ENCODE assay signal across 20 mouse cellular contexts in the genomic region with DNA sequence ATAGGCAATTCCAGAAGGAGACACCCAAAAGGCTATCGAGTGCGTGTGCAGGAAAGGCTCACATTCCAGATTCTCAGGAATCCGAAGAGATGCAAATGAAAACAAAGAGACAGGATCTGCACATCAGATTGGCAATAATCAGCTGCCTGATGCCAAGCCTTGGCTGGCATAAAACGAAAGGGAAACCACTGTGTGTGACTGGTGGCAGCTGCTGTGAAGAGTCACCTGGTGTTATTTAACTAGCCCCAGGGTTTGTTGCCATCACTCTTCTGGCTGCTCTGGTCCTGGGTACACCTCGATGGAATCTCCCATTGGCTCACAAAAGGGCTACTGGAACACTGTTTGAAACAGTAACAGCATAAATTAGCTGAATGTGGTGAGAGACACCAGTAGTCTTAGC. TPM values are rescaled to one million over a fixed set of nuclear protein-coding genes. Genes with fewer than 3 reads are reported as not detected.
DNase-seq lines count a peak whose midpoint lies in the region; ATAC-seq lines count a peak whose summit lies in the region.
"Had no signal": no experiment of that assay in that cellular context is flagged by ENCODE, and none has a peak within 500 bp of the region (broad histone marks: within the 10 kb centered on the region; RNA-seq: fewer than 3 reads in every experiment).

No protein-coding gene starts in this region.

- no peak overlapping the region for H3K9ac ChIP-seq in liver, embryonic 15.5 days
- H3K9ac ChIP-seq: embryonic facial prominence, embryonic 12.5 days; heart, embryonic 12.5 days; hindbrain, embryonic 13.5 days; stomach, embryonic 15.5 days had no signal

- WGBS in liver, embryonic 15.5 days (ENCODE audit: insufficient replicate concordance), result 32% methylated on average over 5 of the region's 5 CpGs

- peak; percentile 53 for ATAC-seq in CD4-positive, CD25-positive, alpha-beta regulatory T cell, adult 4 months
- peak; percentile 35 for ATAC-seq in liver, embryonic 15.5 days (ENCODE audit: insufficient read depth)
- ATAC-seq: midbrain, embryonic 16.5 days had no signal

- H3K27me3 ChIP-seq in erythroblast, embryonic 14.5 days (ENCODE audit: control insufficient read depth), result no peaks in the 10 kb centered on the region; the same call in 1 of the 2 replicates
- no peaks in the 10 kb centered on the region; the same call in 1 of the 2 replicates for H3K27me3 ChIP-seq in liver, embryonic 15.5 days
- H3K27me3 ChIP-seq: embryonic facial prominence, embryonic 12.5 days; hindbrain, embryonic 13.5 days; stomach, embryonic 15.5 days had no signal

- H3K4me1 ChIP-seq in erythroblast, embryonic 14.5 days (ENCODE audit: control insufficient read depth), result peaks cover 81% of the 10 kb centered on the region
- peaks cover 54% of the 10 kb centered on the region for H3K4me1 ChIP-seq in liver, embryonic 15.5 days (replicated peaks)
- H3K4me1 ChIP-seq: embryonic facial prominence, embryonic 12.5 days; heart, embryonic 12.5 days; hindbrain, embryonic 13.5 days; stomach, embryonic 15.5 days had no signal

- H3K4me3 ChIP-seq in erythroblast, embryonic 14.5 days (replicated peaks), result peak overlapping the region; percentile 38
- no peak overlapping the region for H3K4me3 ChIP-seq in liver, embryonic 15.5 days (replicated peaks)
- H3K4me3 ChIP-seq: embryonic facial prominence, embryonic 12.5 days; gastrocnemius, adult 2 months; heart, embryonic 12.5 days; hindbrain, embryonic 13.5 days; stomach, embryonic 15.5 days had no signal

- no peaks in the 10 kb centered on the region; the same call in 1 of the 2 replicates for H3K36me3 ChIP-seq in erythroblast, embryonic 14.5 days (ENCODE audit: control insufficient read depth)
- no peaks in the 10 kb centered on the region for H3K36me3 ChIP-seq in liver, embryonic 15.5 days (replicated peaks)
- H3K36me3 ChIP-seq: embryonic facial prominence, embryonic 12.5 days; heart, embryonic 12.5 days; hindbrain, embryonic 13.5 days; stomach, embryonic 15.5 days had no signal

- no peaks in the 10 kb centered on the region for H3K9me3 ChIP-seq in erythroblast, embryonic 14.5 days (ENCODE audit: control insufficient read depth, low read length)
- H3K9me3 ChIP-seq in liver, embryonic 15.5 days (replicated peaks), result no peaks in the 10 kb centered on the region
- H3K9me3 ChIP-seq: embryonic facial prominence, embryonic 12.5 days; heart, embryonic 12.5 days; hindbrain, embryonic 13.5 days; stomach, embryonic 15.5 days had no signal

- peak; percentile 24 for DNase-seq in 416B (ENCODE audit: low read depth)
- DNase-seq in heart, adult 18-20 months, result no peak
- DNase-seq in gastrocnemius, adult 18-20 months (ENCODE audit: low spot score), result no peak
- no peak for DNase-seq in right cerebral cortex, adult 2 months (ENCODE audit: low spot score in 2 of 2)
- DNase-seq: cerebellum, adult 9-10 months; gastrocnemius, adult 2 months; heart, postnatal 14 days; kidney, adult 8-10 months; kidney, postnatal 4 days; layer of hippocampus, adult 9-11 months; lung, adult 2 months; right cerebral cortex, postnatal 25 days had no signal

- H3K27ac ChIP-seq in liver, embryonic 15.5 days (replicated peaks), result peak overlapping the region; percentile 86
- H3K27ac ChIP-seq: embryonic facial prominence, embryonic 12.5 days; gastrocnemius, adult 2 months; hindbrain, embryonic 13.5 days; stomach, embryonic 15.5 days had no signal

- H3K4me2 ChIP-seq in liver, embryonic 15.5 days, result peak overlapping the region; percentile 45
- H3K4me2 ChIP-seq: embryonic facial prominence, embryonic 12.5 days; heart, embryonic 12.5 days; hindbrain, embryonic 13.5 days; stomach, embryonic 15.5 days had no signal

RNA-seq across cellular contexts. Expression of a gene that starts 11.0 kb away (rescaled TPM):
- 10 to 100 TPM; 22.3 to 38.7 TPM for polyA plus RNA-seq in CD4-positive, CD25-positive, alpha-beta regulatory T cell, adult 4 months (2017; shearing (Covaris generic))
- polyA plus RNA-seq in erythroblast, embryonic 14.5 days (2012), result 22.6 and 26.0 TPM in 2 replicates
- polyA plus RNA-seq in liver, embryonic 15.5 days (2015; fragmentation: Nextera tagmentation; extraction: Ambion mirVana), result 175 and 187 TPM in 2 replicates
- total RNA-seq in heart, adult 18-20 months (2021), result 10 to 100 TPM; 59.8 to 74.9 TPM
- total RNA-seq in gastrocnemius, adult 18-20 months (2021), result 10 to 100 TPM in 1 of 2 experiments, 1 to 10 TPM in 1; 8.1 to 12.8 TPM

RNA-seq across cellular contexts. Expression of a gene that starts 52.1 kb away (rescaled TPM):
- 10 to 100 TPM; 20.0 to 23.7 TPM for polyA plus RNA-seq in CD4-positive, CD25-positive, alpha-beta regulatory T cell, adult 4 months (2017; shearing (Covaris generic))
- 0.58 and 0.65 TPM in 2 replicates for polyA plus RNA-seq in erythroblast, embryonic 14.5 days (2012)
- polyA plus RNA-seq in liver, embryonic 15.5 days (2015; fragmentation: Nextera tagmentation; extraction: Ambion mirVana), result 10.8 and 11.6 TPM in 2 replicates
- 10 to 100 TPM; 62.7 to 69.8 TPM for total RNA-seq in heart, adult 18-20 months (2021)
- total RNA-seq in gastrocnemius, adult 18-20 months (2021), result 10 to 100 TPM; 52.5 to 59.3 TPM
